In the genomic region with DNA sequence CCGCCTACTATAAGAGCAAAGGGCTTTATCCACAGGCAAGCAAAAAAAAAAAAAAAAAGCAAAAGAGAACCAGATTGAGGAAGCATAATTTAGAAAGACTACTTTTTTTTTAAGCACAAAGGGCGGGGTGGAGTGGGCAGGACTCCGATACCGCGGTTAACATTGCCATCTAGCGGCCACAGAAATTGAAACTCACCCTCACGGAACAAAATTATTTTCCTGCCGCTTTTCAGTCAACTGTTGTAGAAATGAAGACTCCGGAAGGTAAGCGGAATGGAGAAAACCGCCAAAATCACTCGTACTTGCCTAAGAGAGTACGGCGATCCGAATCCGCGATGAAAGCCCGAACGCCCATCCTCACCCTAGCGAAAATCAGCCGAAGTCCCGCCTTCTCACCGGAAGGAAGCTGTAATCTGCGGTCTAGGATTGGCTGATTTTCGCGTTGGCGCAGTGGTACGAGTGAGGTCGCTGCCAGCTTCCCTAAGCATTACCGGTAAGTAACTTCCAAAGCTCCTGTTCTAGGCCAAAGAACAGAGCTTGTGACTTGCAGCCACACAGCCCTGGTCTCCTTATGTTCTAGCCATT, we compare ENCODE assay signal across 8 mouse cellular contexts. TPM values are rescaled to one million over a fixed set of nuclear protein-coding genes. Genes with fewer than 3 reads are reported as not detected.
DNase-seq lines count a peak whose midpoint lies in the region; ATAC-seq and TF ChIP-seq lines count a peak whose summit lies in the region.

A gene (minus strand): TSS at position 389 of the 585 bp plus-strand sequence.

- peaks cover 4% of the 10 kb centered on the region; the same call in 1 of the 2 replicates for H3K4me1 ChIP-seq in E14TG2a.4 (replicated peaks; ENCODE audit: low read depth, low read length)
- H3K4me1 ChIP-seq in forebrain, embryonic 14.5 days (ENCODE audit: control insufficient read depth, insufficient read depth, low read length): no peaks in the 10 kb centered on the region
- H3K4me1 ChIP-seq in neural tube, embryonic 15.5 days: peaks cover 10% of the 10 kb centered on the region

- no peaks in the 10 kb centered on the region for H3K36me3 ChIP-seq in E14TG2a.4 (ENCODE audit: insufficient read depth, low read length)
- H3K36me3 ChIP-seq in forebrain, embryonic 14.5 days (ENCODE audit: control insufficient read depth, insufficient read depth, low read length): no peaks in the 10 kb centered on the region
- H3K36me3 ChIP-seq in neural tube, embryonic 15.5 days: no peaks in the 10 kb centered on the region

- peak; percentile 20; the same call in 1 of the 2 replicates for TF ChIP-seq CTCF in E14TG2a.4 (conservative IDR thresholded peaks at IDR 0.05; ENCODE audit: low read length)

- peak; percentile 96 for DNase-seq in forebrain, embryonic 14.5 days (ENCODE audit: low spot score)
- peak; percentile 83 to 92 for DNase-seq in heart, postnatal 14 days
- peak; percentile 87 for DNase-seq in layer of hippocampus, adult 11-12 months (ENCODE audit: low spot score)
- peak; percentile 89 to 94 for DNase-seq in lung, adult 18-20 months
- peak; percentile 88 for DNase-seq in testis, postnatal 14 days (ENCODE audit: low spot score)

- intact Hi-C loops in heart, postnatal 14 days (cut with DNase I): loop anchor here (1.0 kb wide), 1 partner anchor 19 kb away; no protein-coding TSS in a partner anchor

- H3K4me3 ChIP-seq in E14TG2a.4 (replicated peaks; ENCODE audit: low read length): peak within 1 kb of the TSS; percentile 77
- peak within 1 kb of the TSS; percentile 37 for H3K4me3 ChIP-seq in forebrain, embryonic 14.5 days (ENCODE audit: low read depth, low read length)
- peak within 1 kb of the TSS; percentile 48 for H3K4me3 ChIP-seq in neural tube, embryonic 15.5 days (replicated peaks)

- ATAC-seq in cerebellum, adult (ENCODE audit: insufficient number of reproducible peaks, low FRiP score, low TSS enrichment): peak; percentile 99
- ATAC-seq in forebrain, embryonic 14.5 days: peak; percentile 96
- peak; percentile 98 for ATAC-seq in neural tube, embryonic 15.5 days (ENCODE audit: low FRiP score)

- WGBS in forebrain, embryonic 14.5 days: 6% methylated on average over 30 of the region's 30 CpGs
- WGBS in neural tube, embryonic 15.5 days: under 1% methylated on average over 30 of the region's 30 CpGs

- peak within 1 kb of the TSS; percentile 55 for H3K9ac ChIP-seq in forebrain, embryonic 14.5 days (ENCODE audit: low read length)
- peak within 1 kb of the TSS; percentile 42 for H3K9ac ChIP-seq in neural tube, embryonic 15.5 days (replicated peaks)

- no peaks in the 10 kb centered on the region for H3K9me3 ChIP-seq in E14TG2a.4 (ENCODE audit: low read length)
- no peaks in the 10 kb centered on the region for H3K9me3 ChIP-seq in forebrain, embryonic 14.5 days (replicated peaks; ENCODE audit: control insufficient read depth, low read length)
- H3K9me3 ChIP-seq in neural tube, embryonic 15.5 days (replicated peaks): no peaks in the 10 kb centered on the region

- peak within 1 kb of the TSS; percentile 52; the same call in 1 of the 2 replicates for H3K27ac ChIP-seq in forebrain, embryonic 14.5 days (ENCODE audit: low read depth, low read length)
- peak within 1 kb of the TSS; percentile 86 for H3K27ac ChIP-seq in neural tube, embryonic 15.5 days (replicated peaks)

- H3K4me2 ChIP-seq in forebrain, embryonic 14.5 days (ENCODE audit: low read length): peak within 1 kb of the TSS; percentile 44
- peak within 1 kb of the TSS; percentile 55 for H3K4me2 ChIP-seq in neural tube, embryonic 15.5 days

- H3K27me3 ChIP-seq in E14TG2a.4 (ENCODE audit: insufficient read depth, low read length): no peaks in the 10 kb centered on the region
- no peaks in the 10 kb centered on the region for H3K27me3 ChIP-seq in forebrain, embryonic 14.5 days (replicated peaks; ENCODE audit: control insufficient read depth, insufficient read depth, low read length)
- H3K27me3 ChIP-seq in neural tube, embryonic 15.5 days (replicated peaks): no peaks in the 10 kb centered on the region

RNA-seq across cellular contexts. Expression of the gene that starts here (rescaled TPM):
- polyA plus RNA-seq in forebrain, embryonic 14.5 days (2014; fragmentation: Nextera tagmentation; extraction: Ambion mirVana): 59.9 and 61.0 TPM in 2 replicates
- total RNA-seq in heart, postnatal 14 days (2021): 1 to 10 TPM; 5.8 to 6.7 TPM
- polyA plus RNA-seq in neural tube, embryonic 15.5 days (2015; fragmentation: Nextera tagmentation; extraction: Ambion mirVana): 73.2 and 81.4 TPM in 2 replicates

Comparison
In these comparisons a context has a peak if more than half of its experiments do, and no peak if none do; other contexts are left out.
1. Peak in every context shown above with its lines: DNase-seq, ATAC-seq, H3K4me3 ChIP-seq and H3K27ac ChIP-seq.